Mouse (Mus musculus) testis, adult 2 months (tissue): ENCODE data around the gene Mgat5. TPM values are rescaled to one million over a fixed set of nuclear protein-coding genes. Genes with fewer than 3 reads are reported as not detected.

Experiments
- H3K27ac ChIP-seq: fragments of 200-500 bp; 2 replicates; pipeline ENCODE4 v1.5.1; 2012; ENCODE audit warnings: low read depth, low read length; ENCODE audit not compliant: control insufficient read depth, insufficient read depth
- H3K27me3 ChIP-seq: fragments of 200-500 bp; 2 replicates; pipeline ENCODE4 v1.6.1; 2012; ENCODE audit warnings: mild to moderate bottlenecking, low read length, moderate library complexity; ENCODE audit not compliant: control insufficient read depth, insufficient read depth
- H3K36me3 ChIP-seq: fragments of 200-500 bp; 2 replicates; pipeline ENCODE4 v1.6.1; 2012; ENCODE audit warnings: mild to moderate bottlenecking, low read length; ENCODE audit not compliant: control insufficient read depth, insufficient read depth
- H3K4me1 ChIP-seq: fragments of 200-500 bp; 2 replicates; pipeline ENCODE4 v1.6.1; 2012; ENCODE audit warnings: low read length; ENCODE audit not compliant: control insufficient read depth, insufficient read depth
- H3K4me3 ChIP-seq: fragments of 200-500 bp; 2 replicates; pipeline ENCODE4 v1.5.1; 2012; ENCODE audit warnings: low read depth, mild to moderate bottlenecking, low read length, moderate library complexity, mixed read lengths; ENCODE audit not compliant: control insufficient read depth
- CTCF ChIP-seq: fragments of 200-500 bp; IDR thresholded peaks from 2 replicates; pipeline ENCODE4 v1.5.1; 2012; ENCODE audit warnings: low read depth, mild to moderate bottlenecking, inconsistent platforms, low read length, moderate library complexity; ENCODE audit not compliant: control insufficient read depth, insufficient read depth, insufficient replicate concordance
- POLR2A ChIP-seq: fragments of 200-500 bp; IDR thresholded peaks from 2 replicates; pipeline ENCODE4 v1.6.1; 2012; ENCODE audit warnings: low read depth, mild to moderate bottlenecking, inconsistent platforms, low read length, moderate library complexity; ENCODE audit not compliant: control insufficient read depth
- polyA plus RNA-seq: library from polyadenylated mRNA; depleted of rRNA; stranded (reverse); fragments of >200 nt; gene quantifications from 2 replicates; pipeline ENCODE4 v1.2.3, GENCODE M21; 2012

Mgat5 gene
- polyA plus RNA-seq, 1 experiment: 16.2 TPM

DNA sequence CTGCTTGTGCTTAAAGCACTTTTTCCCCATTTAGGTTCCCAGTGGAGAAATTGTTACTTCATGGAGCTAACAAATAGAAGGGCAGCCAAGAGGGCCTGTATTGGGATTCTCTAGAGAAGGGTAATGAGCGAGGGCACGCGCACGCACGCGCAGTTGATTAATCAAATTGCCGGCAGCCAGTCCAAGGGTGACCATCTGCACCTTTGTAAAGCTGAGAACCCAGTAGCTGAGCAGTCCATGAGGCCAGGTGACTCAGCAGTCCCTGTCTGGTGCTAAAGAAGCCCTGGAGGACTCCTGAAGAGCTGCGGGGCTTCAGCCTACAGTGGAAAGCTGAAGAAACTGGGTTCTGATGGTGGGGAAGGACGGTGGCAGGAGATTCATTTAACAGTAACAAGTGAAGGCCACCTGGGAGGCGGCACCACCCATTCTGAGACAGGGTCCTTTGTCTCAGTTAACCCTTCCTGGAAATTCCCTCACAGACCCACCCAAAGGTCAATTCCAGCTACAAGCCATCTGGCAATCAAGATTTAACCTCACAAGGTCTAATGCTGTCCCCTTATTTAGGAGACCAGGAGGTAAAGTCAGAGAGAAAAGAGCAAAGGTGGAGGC lies 302.3 kb downstream of the Mgat5 start:
- TF ChIP-seq CTCF (no peak), POLR2A (no peak)
- Histone ChIP-seq H3K36me3 (no peaks in the 10 kb centered on the region), H3K27me3 (no peaks in the 10 kb centered on the region), H3K4me1 (no peaks in the 10 kb centered on the region), H3K27ac (no peak overlapping the region), H3K4me3 (no peak overlapping the region)

DNA sequence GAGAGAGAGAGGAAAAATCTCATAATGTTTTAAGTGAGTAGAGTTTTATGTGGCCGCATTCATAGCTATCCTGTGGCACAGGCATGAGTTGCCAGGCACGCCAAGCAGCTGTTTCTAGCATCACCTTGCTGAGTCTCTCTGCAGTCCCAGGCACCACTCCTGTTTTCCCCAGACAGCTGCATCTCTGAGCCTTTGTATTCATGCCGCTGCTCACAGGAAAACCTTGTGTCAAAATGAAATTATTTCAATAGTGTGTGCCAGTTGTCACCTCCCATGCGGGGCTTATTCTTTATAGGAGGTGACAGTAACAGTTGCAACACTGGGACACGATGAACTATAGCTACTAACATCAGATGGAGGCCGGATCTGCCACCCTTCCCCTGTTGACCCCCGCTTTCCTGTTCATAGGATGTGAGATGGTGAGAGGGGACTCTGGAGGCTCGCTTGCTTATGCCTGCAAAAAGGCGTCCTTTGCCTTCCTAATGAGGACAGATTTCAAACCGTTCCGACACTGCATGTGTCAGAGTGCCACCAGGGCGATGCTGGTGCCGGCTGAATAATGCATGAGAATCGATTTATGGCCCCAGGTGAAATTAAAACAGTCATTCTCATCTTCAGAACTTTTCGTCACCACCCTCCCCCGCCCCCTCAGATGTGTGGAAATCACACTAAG lies 303.4 kb downstream of the Mgat5 start:
- Histone ChIP-seq H3K4me3 (no peak overlapping the region), H3K4me1 (no peaks in the 10 kb centered on the region), H3K27me3 (no peaks in the 10 kb centered on the region), H3K27ac (no peak overlapping the region), H3K36me3 (no peaks in the 10 kb centered on the region)
- TF ChIP-seq CTCF (no peak), POLR2A (no peak)

DNA sequence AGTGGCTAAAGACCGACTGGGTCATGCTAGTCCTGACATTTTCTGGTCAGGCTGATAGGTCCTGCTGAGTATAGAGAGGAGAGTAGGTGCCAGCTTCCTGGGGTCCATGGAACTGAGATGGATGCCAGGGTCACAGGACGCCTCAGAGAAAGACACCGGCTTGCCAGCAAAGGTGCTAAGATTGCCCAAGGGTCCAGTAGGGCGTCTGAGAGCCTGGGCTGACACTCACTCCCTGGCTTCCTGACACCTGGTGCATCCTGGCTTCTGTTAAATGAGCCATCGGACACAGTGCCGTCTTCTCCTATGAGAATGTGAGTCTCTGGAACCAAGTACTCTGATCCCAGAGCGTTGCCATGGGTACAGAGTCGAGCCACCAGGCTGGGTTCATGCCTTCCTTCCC lies 304.1 kb downstream of the Mgat5 start:
- no peak overlapping the region for H3K4me3 ChIP-seq
- TF ChIP-seq POLR2A: no peak
- no peak for TF ChIP-seq CTCF
- no peaks in the 10 kb centered on the region for H3K36me3 ChIP-seq
- no peak overlapping the region for H3K27ac ChIP-seq
- no peaks in the 10 kb centered on the region for H3K27me3 ChIP-seq
- no peaks in the 10 kb centered on the region for H3K4me1 ChIP-seq

DNA sequence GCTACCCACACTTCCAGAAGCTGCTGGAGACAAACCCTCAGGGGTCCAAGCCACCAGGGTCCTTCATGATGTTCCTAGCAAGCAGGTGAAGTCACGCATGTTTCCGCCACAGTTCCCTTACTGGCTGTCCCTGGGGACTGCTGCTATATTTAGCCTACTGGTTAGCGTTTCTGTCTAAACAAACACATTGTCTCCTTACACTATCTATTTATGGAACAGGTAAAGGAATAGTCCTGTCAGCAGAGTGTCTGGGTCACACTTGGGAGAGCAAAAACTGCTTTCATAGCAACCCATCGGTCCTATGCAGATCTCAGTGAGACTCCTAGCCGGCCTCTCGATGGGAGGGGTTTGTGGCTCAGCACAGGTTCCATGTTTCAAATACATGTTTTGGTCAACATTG lies 306.5 kb downstream of the Mgat5 start:
- no peak overlapping the region for H3K4me3 ChIP-seq
- no peaks in the 10 kb centered on the region for H3K36me3 ChIP-seq
- H3K4me1 ChIP-seq: no peaks in the 10 kb centered on the region
- TF ChIP-seq CTCF (no peak), POLR2A (no peak)
- no peak overlapping the region for H3K27ac ChIP-seq
- H3K27me3 ChIP-seq: no peaks in the 10 kb centered on the region

DNA sequence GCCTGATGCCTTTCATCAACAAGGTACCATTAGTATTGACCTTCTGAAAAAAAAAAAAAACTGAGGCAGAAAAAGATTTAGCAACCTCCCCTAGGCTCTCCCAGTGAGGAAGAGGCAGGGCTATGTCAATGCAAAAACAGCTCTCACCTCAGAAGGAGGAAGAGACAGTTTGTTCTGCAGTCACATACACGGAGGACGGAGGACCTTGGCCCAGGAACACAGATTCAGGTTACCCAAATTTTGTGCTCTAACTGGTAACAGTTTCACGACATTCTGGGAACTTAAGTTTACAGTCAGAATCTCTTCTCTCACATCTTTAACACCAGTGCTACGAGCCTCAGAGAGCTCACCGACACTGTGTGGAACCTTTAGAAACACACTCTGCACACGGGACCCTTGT lies 307.9 kb downstream of the Mgat5 start:
- no peak overlapping the region for H3K4me3 ChIP-seq
- H3K27me3 ChIP-seq: no peaks in the 10 kb centered on the region
- H3K27ac ChIP-seq: no peak overlapping the region
- TF ChIP-seq CTCF (no peak), POLR2A (no peak)
- H3K36me3 ChIP-seq: no peaks in the 10 kb centered on the region
- H3K4me1 ChIP-seq: no peaks in the 10 kb centered on the region

DNA sequence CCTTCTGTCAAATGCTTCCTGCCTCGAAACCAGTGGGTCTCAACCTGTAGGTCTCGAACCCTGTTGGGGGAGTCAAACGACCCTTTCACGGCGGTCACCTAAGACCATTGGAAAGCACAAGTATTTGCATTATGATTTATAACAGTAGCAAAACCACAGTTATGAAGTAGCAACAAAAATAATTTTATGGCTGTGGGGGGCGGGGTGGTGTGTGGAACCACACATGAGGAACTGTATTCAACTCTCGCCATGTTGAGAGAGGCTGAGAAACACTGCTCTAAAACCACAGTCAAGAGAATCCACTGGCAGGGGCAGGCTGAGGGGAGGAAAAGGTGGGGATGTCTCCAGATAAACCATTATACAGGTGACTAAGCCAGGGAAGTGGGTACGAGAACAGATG lies 308.3 kb downstream of the Mgat5 start:
- Histone ChIP-seq H3K4me3 (no peak overlapping the region), H3K36me3 (no peaks in the 10 kb centered on the region), H3K4me1 (no peaks in the 10 kb centered on the region), H3K27me3 (no peaks in the 10 kb centered on the region), H3K27ac (no peak overlapping the region)
- TF ChIP-seq CTCF (no peak), POLR2A (no peak)

DNA sequence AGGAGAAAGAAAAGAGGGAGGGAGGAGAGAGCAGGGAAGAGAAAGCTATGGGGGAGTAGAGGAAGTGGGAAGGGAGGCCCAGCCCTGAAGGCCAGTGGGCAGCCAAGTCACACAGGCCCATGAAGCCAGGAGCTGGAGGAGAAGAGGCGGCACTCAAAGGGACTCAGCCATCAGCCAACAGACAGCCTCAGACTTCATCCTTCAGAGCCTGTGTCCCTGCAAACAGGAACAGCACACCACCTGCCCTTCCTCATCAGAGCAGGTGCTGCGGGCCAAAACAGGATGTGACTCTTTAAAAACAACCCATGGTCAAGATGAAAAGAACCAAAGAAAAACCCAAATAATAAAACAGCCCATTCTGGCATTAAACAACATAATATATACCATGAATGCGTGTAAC lies 308.8 kb downstream of the Mgat5 start:
- H3K27me3 ChIP-seq: no peaks in the 10 kb centered on the region
- no peak for TF ChIP-seq CTCF
- no peak for TF ChIP-seq POLR2A
- no peak overlapping the region for H3K4me3 ChIP-seq
- H3K4me1 ChIP-seq: no peaks in the 10 kb centered on the region
- H3K36me3 ChIP-seq: no peaks in the 10 kb centered on the region
- no peak overlapping the region for H3K27ac ChIP-seq

DNA sequence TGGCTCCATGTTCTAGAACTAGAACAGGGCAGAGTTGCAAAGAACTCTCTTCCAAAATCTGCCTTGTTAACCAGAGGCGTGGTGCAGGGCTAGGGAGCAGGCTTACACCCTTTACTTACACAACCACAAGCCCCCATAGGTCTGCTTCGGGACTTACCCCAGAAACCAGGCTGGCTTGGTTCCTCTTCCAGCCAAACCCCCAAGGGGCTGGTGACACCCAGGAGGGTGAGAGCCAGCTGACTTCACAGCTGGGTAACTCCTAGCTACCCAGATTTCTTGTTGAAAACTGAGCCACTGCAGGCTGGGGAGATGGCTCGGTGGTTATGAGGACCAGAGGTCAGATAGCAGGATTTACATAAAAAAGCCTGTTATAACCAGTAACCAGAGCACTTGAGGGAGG lies 309.7 kb downstream of the Mgat5 start:
- Histone ChIP-seq H3K36me3 (no peaks in the 10 kb centered on the region), H3K4me3 (no peak overlapping the region), H3K27me3 (no peaks in the 10 kb centered on the region), H3K4me1 (no peaks in the 10 kb centered on the region), H3K27ac (no peak overlapping the region)
- TF ChIP-seq POLR2A (no peak), CTCF (no peak)
